Mouse (Mus musculus) brown adipose tissue, adult 24 weeks (tissue): ENCODE data around the gene Celf2. TPM values are rescaled to one million over a fixed set of nuclear protein-coding genes. Genes with fewer than 3 reads are reported as not detected.
A peak's percentile ranks its signal among the peaks of the same experiment; 100 is the strongest.

Source experiments
- H3K27ac ChIP-seq: fragments of 200-500 bp; replicated peaks from 2 replicates; pipeline ENCODE4 v1.5.1; 2012; ENCODE audit warnings: low read depth, mild to moderate bottlenecking, low read length
- H3K4me1 ChIP-seq: fragments of 200-500 bp; 2 replicates; pipeline ENCODE4 v1.6.1; 2012; ENCODE audit warnings: low read length, mixed read lengths; ENCODE audit not compliant: control insufficient read depth, insufficient read depth, insufficient read length
- H3K4me3 ChIP-seq: fragments of 200-500 bp; 2 replicates; pipeline ENCODE4 v1.5.1; 2012; ENCODE audit warnings: low read depth, mild to moderate bottlenecking, low read length, moderate library complexity; ENCODE audit not compliant: insufficient read depth
- polyA plus RNA-seq: library from polyadenylated mRNA; stranded (reverse); fragments of >200 nt; gene quantifications from 2 replicates; pipeline ENCODE4 v1.2.4, GENCODE M21; 2012; ENCODE audit not compliant: missing spikeins, insufficient read depth, insufficient read length

The Celf2 gene
- polyA plus RNA-seq, 1 experiment = 65.7 TPM

- Histone ChIP-seq H3K4me1 (no peaks in the 10 kb centered on the region), H3K27ac (no peak overlapping the region), H3K4me3 (no peak overlapping the region)
Measured at GRCm38 (mm10) chr2:7031389-7031788, 478.0 kb downstream of the Celf2 start.

- no peak overlapping the region for H3K4me3 ChIP-seq
- H3K4me1 ChIP-seq = no peaks in the 10 kb centered on the region
- no peak overlapping the region for H3K27ac ChIP-seq
Measured at GRCm38 (mm10) chr2:7026737-7027136, 482.6 kb downstream of the Celf2 start.

GRCm38 (mm10) chr2:7025594-7025993, 483.8 kb downstream of the Celf2 start:
- Histone ChIP-seq H3K4me3 (no peak overlapping the region), H3K27ac (no peak overlapping the region), H3K4me1 (no peaks in the 10 kb centered on the region)

- H3K4me1 ChIP-seq = no peaks in the 10 kb centered on the region
- no peak overlapping the region for H3K4me3 ChIP-seq
- H3K27ac ChIP-seq = no peak overlapping the region
Measured at GRCm38 (mm10) chr2:7022184-7022583, 487.2 kb downstream of the Celf2 start.

- Histone ChIP-seq H3K4me3 (no peak overlapping the region), H3K4me1 (peaks cover 2% of the 10 kb centered on the region; the same call in 1 of the 2 replicates)
Measured at GRCm38 (mm10) chr2:7017384-7018113, 491.8 kb downstream of the Celf2 start.

GRCm38 (mm10) chr2:7013126-7013525, 496.2 kb downstream of the Celf2 start:
- Histone ChIP-seq H3K27ac (no peak overlapping the region), H3K4me3 (no peak overlapping the region), H3K4me1 (peaks cover 2% of the 10 kb centered on the region; the same call in 1 of the 2 replicates)

More at GRCm38 (mm10) chr2:7017384-7018113, 491.8 kb downstream of the Celf2 start:
- H3K27ac ChIP-seq = no peak overlapping the region

- no peak overlapping the region for H3K27ac ChIP-seq
Measured at GRCm38 (mm10) chr2:7006816-7007215, 502.5 kb downstream of the Celf2 start.

GRCm38 (mm10) chr2:7001967-7002366, 507.4 kb downstream of the Celf2 start:
- Histone ChIP-seq H3K27ac (no peak overlapping the region), H3K4me1 (no peaks in the 10 kb centered on the region), H3K4me3 (no peak overlapping the region)

More at GRCm38 (mm10) chr2:7006816-7007215, 502.5 kb downstream of the Celf2 start:
- Histone ChIP-seq H3K4me3 (no peak overlapping the region), H3K4me1 (no peaks in the 10 kb centered on the region)

GRCm38 (mm10) chr2:6991010-6991421, 518.3 kb downstream of the Celf2 start:
- Histone ChIP-seq H3K4me1 (no peaks in the 10 kb centered on the region), H3K27ac (no peak overlapping the region), H3K4me3 (no peak overlapping the region)

GRCm38 (mm10) chr2:6985706-6986105, 523.7 kb downstream of the Celf2 start:
- Histone ChIP-seq H3K4me3 (no peak overlapping the region), H3K27ac (no peak overlapping the region), H3K4me1 (no peaks in the 10 kb centered on the region)

GRCm38 (mm10) chr2:6983902-6984301, 525.5 kb downstream of the Celf2 start:
- Histone ChIP-seq H3K4me3 (no peak overlapping the region), H3K4me1 (no peaks in the 10 kb centered on the region), H3K27ac (no peak overlapping the region)

- no peak overlapping the region for H3K4me3 ChIP-seq
- no peak overlapping the region for H3K27ac ChIP-seq
- no peaks in the 10 kb centered on the region for H3K4me1 ChIP-seq
Measured at GRCm38 (mm10) chr2:6976300-6976699, 533.1 kb downstream of the Celf2 start.

- no peaks in the 10 kb centered on the region for H3K4me1 ChIP-seq
- H3K4me3 ChIP-seq = no peak overlapping the region
- H3K27ac ChIP-seq = no peak overlapping the region
Measured at GRCm38 (mm10) chr2:6969228-6969627, 540.1 kb downstream of the Celf2 start.

- Histone ChIP-seq H3K4me3 (no peak overlapping the region), H3K4me1 (no peaks in the 10 kb centered on the region), H3K27ac (no peak overlapping the region)
Measured at GRCm38 (mm10) chr2:6965243-6965642, 544.1 kb downstream of the Celf2 start.

- Histone ChIP-seq H3K4me3 (no peak overlapping the region), H3K27ac (peak overlapping the region; percentile 83), H3K4me1 (peaks cover 4% of the 10 kb centered on the region)
Measured at GRCm38 (mm10) chr2:6950702-6951101, 558.7 kb downstream of the Celf2 start.
